Mouse (Mus musculus) urinary bladder, postnatal 36 days (tissue): ENCODE results near the gene Macrod1.

ENCODE experiments used
- DNase-seq, 2 experiments: peaks; one replicate each; pipeline ENCODE4 v3.0.0; 2022; ENCODE audit warnings: low spot score in 2 of 2, mixed read lengths in 1 of 2

Macrod1 gene

DNA sequence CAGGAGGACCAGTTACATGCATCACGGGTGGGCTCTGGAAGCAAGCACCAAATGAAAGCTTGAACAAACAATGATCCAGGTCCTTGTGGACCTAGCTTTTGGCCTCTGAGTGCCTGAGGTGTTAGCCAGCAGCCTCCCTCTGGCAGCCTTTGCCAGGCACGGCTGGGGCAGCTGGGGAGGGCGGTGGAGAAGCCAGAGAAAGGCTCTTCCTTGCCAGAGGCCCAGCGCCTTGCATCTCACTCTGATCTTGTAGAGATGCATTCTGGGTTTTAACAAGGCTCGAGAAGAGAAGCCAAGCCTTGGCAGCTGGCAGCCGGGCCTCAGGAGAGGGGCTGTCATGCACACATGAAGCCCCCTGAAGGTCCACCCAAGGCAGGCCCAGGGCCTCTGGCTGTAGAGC is 83.8 kb downstream of the Macrod1 start:
- DNase-seq: no peak

GRCm38 (mm10) chr19:7140856-7141421 is 84.3 kb downstream of the Macrod1 start:
- DNase-seq: no peak

- no peak for DNase-seq
Measured at GRCm38 (mm10) chr19:7142207-7142915, 85.8 kb downstream of the Macrod1 start.

GRCm38 (mm10) chr19:7143854-7144253 is 87.2 kb downstream of the Macrod1 start:
- DNase-seq: peak; percentile 51 to 76

DNA sequence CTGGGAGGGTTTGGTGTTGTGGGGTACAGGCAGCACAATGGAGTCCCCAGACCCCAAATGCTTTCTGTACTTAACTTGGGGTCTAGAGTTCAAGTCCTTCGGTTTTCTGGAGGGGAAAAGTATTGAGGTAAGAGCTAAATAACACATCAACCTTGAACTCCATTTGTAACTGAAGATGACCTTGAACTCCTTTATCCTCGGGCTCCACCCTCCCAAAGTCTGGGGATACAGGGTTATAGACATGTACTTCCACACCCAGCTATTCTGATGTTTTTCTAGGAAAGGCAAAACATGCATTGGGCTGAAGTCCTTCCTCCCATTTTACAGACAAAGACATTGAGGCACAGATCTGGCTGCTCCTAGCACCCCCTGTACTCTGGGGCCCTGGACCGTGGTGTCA is 87.8 kb downstream of the Macrod1 start:
- DNase-seq: no peak

- DNase-seq: no peak
Measured at GRCm38 (mm10) chr19:7146376-7146775, 89.8 kb downstream of the Macrod1 start.

DNA sequence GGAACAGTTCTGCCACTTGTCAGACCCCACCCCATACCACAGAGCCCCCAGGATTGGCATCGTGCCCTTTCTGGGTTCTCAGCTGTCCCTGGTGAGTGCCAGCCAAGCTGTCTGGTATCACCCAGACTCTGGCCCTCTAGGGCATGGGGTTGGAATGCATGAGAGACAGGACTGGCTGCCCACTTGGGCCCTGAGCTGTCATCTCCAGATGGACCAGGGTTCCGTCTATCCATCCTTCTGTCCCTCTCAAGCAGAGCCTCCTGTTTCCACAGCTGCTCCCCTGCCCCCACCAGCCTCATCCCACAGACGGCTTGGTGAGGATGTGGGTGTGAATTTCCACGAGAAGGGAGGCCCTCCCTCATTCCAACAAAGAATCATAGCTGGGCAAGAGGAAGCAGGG is 91.5 kb downstream of the Macrod1 start:
- DNase-seq: no peak

GRCm38 (mm10) chr19:7148541-7149085 is 92.0 kb downstream of the Macrod1 start:
- no peak for DNase-seq

DNA sequence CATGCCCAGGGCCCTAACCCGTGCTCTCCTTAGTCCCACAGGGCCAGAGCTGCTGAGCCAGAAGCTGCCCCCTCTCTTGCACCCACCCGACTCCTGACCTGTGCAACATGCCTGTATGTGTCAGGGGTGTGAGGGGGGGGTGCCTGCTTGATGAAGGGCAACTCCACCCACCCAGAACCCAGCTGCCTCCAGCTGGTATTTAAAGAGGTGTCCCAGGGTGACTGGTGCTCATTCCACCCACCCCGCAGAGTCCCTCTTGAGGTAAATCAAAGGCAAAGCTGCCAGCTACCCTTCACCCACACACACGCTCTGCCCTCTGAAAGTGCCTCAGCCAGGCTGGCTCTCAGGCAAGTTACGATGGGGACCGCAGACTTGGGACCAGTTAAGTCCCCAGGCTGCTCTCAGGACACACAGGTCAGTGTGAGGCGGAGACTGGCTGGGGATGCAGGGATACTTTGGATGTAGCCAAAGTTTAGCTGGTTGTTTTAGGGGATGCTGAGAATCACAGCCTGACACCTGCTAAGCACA is 92.6 kb downstream of the Macrod1 start:
- no peak for DNase-seq

- DNase-seq: no peak
Measured at GRCm38 (mm10) chr19:7151300-7151926, 94.8 kb downstream of the Macrod1 start.

- no peak for DNase-seq
Measured at GRCm38 (mm10) chr19:7151927-7152653, 95.5 kb downstream of the Macrod1 start.

GRCm38 (mm10) chr19:7153232-7153631 is 96.6 kb downstream of the Macrod1 start:
- DNase-seq: no peak

DNA sequence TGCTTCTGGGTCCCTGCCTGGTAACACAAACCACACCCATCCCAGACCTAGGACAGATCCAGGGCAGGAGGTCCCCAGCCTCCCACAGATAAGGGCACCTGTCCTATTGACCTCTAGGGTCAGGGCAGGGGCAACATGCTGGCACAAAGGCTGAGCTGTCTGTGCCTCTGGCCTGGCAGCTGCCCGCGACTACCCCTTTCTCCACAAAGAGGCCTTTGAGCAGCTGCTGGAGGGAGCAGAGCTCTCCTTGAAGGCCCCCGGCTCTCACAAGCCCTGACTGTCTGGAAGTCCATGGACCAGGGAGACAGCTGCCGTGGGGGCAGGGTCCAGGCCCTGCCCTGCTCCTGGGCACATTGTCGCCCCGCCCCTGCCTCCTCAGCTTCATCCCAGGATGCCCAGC is 98.6 kb downstream of the Macrod1 start:
- DNase-seq: no peak

DNA sequence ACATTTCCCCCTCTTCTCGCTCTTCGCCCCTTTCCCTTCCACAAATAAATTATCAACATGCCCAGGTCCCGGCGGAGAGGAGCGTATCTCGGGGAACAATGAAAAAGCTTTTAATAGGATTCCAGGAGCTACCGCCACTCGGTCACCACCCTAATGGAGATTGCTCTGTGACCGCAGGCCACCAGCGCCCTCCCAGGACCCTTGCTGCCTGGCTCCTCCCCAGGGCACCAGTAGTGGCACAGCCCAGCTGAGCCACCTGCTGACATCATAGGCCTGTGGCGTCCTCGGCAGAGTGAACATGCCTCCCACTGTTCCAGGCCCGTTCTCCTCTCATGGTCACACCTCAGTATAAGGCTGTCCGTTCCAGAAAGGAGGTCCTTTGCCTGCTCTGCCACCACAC is 101.1 kb downstream of the Macrod1 start:
- no peak for DNase-seq

GRCm38 (mm10) chr19:7160151-7160906 is 103.7 kb downstream of the Macrod1 start:
- no peak for DNase-seq

DNA sequence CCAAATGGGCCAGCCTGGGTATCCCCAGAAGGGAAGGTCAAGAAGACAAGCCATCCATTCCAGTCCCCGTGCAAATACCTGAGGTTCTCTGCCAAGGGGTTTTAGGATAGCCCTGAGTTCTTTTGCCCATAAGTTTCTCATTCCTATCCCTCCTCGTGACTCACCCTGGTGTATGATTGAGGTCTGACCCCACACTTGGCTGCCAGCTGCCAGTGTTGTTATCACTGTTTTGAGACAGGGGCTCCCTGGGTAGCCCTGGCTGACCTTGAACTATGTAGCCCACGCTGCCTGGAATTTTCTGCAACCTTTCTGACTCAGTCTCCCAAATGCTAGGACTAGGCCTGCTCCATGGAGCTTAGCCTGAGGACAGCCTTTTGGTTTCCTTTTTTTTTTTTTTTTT is 104.5 kb downstream of the Macrod1 start:
- DNase-seq: no peak

DNA sequence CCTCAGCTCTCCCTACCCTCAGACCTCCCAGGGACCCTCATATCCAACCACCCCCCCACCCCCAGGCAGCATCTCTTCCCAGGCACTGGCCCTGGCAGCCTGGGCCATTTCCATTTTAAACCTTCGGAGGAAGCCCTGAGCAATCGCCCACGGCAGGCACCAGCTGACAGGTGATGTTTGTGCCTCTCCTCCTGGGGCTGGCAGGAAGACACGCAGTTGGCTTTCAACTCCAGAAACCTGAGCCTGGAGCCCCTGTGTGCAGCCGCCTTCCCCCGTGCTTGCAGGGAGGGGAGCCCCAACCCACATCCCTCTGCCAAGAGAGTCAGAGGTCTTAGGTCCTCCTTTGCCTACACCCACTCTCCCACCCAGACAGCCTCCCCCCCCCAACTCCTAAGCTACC is 107.6 kb downstream of the Macrod1 start:
- DNase-seq: no peak

DNA sequence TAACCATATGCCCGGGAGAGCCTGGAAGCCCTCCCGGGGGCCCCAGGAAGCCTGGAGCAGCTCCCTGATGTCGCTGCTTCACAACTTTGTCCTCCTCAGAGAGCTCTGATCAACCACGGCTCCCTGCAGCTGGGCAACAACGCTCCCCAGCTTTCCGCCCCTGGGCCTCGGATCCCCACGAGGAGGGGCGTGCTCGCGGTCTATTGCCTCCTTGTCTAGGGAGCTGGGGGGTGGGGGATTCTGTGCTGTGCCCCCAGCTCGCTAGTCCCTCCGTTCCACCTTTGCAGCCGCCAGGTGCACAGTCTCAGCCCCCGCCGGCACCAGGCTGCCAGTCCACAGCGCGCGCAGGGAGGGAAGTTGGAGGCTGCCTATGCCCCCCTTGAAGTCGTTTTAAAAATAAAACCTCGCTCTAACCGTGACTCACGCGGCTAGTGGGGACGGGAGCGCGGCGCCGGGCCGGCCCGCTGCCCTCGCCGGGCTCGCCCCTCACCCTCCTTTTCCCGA is 108.3 kb downstream of the Macrod1 start:
- DNase-seq: no peak

DNA sequence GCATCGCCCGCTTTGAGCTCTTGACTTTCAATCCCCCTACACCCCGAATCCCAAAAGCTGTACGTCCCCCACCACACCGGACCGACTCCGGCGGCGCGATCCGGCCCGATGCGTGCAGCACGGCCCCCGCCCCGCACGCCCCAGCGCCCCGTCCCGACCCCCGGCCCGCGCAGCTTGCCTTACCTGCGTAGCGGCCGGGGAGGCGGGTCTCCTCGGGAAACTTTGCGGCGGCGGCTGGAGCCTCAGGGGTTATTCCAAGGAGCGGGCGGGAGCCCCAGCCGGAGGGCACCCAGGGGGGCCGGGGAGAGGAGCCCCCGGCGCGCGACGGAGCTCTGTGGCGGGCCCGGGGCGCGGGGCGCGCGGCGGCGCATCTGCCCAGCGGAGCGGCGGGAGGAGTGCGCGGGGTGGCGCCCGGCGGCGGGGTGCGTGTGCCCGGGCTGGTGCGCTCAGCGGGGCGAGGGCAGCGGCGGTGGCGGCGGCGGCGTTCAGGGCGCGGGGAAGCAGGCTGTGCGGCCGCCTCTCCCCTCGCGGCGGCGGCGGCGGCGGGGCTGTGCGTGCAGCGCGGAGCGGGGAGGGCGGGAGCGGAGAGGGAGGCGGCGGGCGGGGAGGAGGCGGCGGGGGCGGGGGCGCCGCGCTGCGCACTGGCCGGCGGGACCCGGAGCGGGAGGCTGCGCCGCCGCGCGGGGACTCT is 109.0 kb downstream of the Macrod1 start:
- DNase-seq: no peak

DNA sequence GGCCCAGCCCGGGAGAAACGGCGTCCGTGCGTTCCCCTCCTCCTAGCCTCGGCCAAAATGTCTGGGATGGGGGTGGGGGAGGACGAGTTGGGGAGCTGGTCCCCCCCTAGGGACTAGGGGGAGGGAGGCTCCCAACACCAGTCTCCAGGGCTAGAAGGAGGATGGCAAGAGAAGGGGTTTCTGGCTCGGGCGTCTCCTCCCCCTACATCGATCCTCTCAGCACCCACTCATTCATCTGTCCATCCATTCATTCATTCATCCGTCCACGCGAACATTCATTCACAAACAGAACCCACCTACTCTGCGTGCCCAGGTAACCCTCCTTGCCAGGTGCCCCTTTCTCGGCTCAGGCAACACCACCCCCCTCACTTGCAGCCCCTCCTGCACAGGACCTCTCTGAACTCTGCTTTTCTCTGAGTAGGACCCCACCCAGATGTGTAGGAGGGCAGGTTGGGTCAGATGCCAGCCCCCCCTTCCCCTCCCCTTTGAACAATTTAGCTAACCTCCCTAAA is 109.6 kb downstream of the Macrod1 start:
- no peak for DNase-seq
